Mouse (Mus musculus): ENCODE data around the gene Ptgr1.

DNA sequence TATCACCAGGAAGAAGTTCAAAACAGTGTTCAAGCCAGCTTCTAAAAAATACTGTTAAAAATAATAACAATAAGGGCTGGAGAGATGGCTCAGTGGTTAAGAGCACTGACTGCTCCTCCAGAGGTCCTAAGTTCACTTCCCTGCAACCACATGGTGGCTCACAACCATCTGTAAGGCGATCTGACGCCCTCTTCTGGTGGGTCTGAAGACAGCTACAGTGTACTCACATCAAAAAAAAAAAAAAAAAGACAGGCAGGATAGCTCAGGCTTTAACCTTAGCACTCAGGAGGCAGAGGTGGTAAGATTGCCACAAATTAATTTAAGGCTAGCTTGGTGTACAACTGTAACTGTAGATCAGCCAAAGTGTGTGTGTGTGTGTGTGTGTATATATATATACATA, 13.7 kb upstream of the Ptgr1 start:
- TF ChIP-seq CTCF (IDR thresholded peaks at IDR 0.05 in 2 of 3, conservative IDR thresholded peaks at IDR 0.05 in 1 of 3; ENCODE audit: control insufficient read depth in 1 of 3, insufficient read depth in 1 of 3, low read depth in 2 of 3, low read length in 3 of 3, poor library complexity in 1 of 3, severe bottlenecking in 1 of 3) (peak; percentile 54 to 78 (median 65)), NRF1 (IDR thresholded peaks at IDR 0.05; ENCODE audit: insufficient read depth, low read depth, low read length, poor library complexity, severe bottlenecking) (no peak), POLR2A (IDR thresholded peaks at IDR 0.05; ENCODE audit: control insufficient read depth in 1 of 2, insufficient read depth in 1 of 2, low read depth in 1 of 2, low read length in 2 of 2, poor library complexity in 1 of 2) (no peak), HCFC1 (IDR thresholded peaks at IDR 0.05; ENCODE audit: low read depth, low read length) (no peak; the same call in 1 of the 2 replicates)
